Mouse (Mus musculus): ENCODE measurements around the gene Crybg3.

DNA sequence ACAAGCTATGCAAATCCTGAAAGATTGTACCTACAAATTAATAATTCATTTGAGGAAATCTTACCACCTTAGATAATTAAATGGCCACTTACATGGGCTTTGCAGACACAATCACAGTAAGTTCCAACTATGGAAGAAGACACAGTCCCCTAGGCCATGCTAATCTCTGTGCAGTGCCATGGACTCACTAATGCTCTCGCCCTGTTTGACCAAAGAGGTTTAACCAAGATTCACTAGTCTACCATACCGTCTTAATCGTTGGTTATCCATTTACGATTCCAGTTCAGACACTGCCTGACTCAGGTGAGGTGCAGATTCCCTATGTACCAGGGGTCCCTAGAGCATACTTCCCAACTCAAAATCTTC is 52.2 kb downstream of the Crybg3 start:
- no peak for TF ChIP-seq E2F4 (IDR thresholded peaks at IDR 0.05; ENCODE audit: insufficient replicate concordance, low read depth, low read length)
- no peak for TF ChIP-seq CTCF (conservative IDR thresholded peaks at IDR 0.05 in 1 of 2, IDR thresholded peaks at IDR 0.05 in 1 of 2; ENCODE audit: low read depth in 2 of 2, low read length in 2 of 2)
- TF ChIP-seq MAFK (IDR thresholded peaks at IDR 0.05; ENCODE audit: insufficient replicate concordance, low read length) = no peak
- TF ChIP-seq USF1 (IDR thresholded peaks at IDR 0.05; ENCODE audit: low read depth, low read length) = no peak
- TF ChIP-seq CHD2 (IDR thresholded peaks at IDR 0.05; ENCODE audit: low read length) = no peak
- TF ChIP-seq SMC3 (IDR thresholded peaks at IDR 0.05; ENCODE audit: low read depth, low read length) = no peak
- no peak for TF ChIP-seq MEF2A (IDR thresholded peaks at IDR 0.05; ENCODE audit: borderline replicate concordance, low read depth, low read length)
- TF ChIP-seq POLR2A (IDR thresholded peaks at IDR 0.05; ENCODE audit: low read depth, low read length) = no peak
- TF ChIP-seq ELF1 (IDR thresholded peaks at IDR 0.05; ENCODE audit: low read depth, low read length) = no peak
- TF ChIP-seq ZNF384 (IDR thresholded peaks at IDR 0.05; ENCODE audit: low read depth, low read length) = no peak
- no peak for TF ChIP-seq MYC (IDR thresholded peaks at IDR 0.05; ENCODE audit: low read depth, low read length)
- TF ChIP-seq EP300 (IDR thresholded peaks at IDR 0.05; ENCODE audit: low read length) = no peak
- no peak for TF ChIP-seq TCF12 (IDR thresholded peaks at IDR 0.05; ENCODE audit: low read depth, low read length)
